Mouse (Mus musculus): ENCODE measurements around the gene Pebp1.
"Not testable (repeated sequence)": the region's sequence is repeated elsewhere in the genome, so short reads cannot be mapped to it uniquely, and the experiment has no call there.

Gene Pebp1

GRCm38 (mm10) chr5:117286831-117287822 lies at the start of gene Pebp1:
Gene Pebp1 (minus strand): TSS chr5:117287625.
- DNase-seq (ENCODE audit: low read depth), result peak; percentile 96

- no peak for DNase-seq (ENCODE audit: low read depth)
Measured at GRCm38 (mm10) chr5:117330457-117330856, 43.0 kb upstream of the Pebp1 start.

DNA sequence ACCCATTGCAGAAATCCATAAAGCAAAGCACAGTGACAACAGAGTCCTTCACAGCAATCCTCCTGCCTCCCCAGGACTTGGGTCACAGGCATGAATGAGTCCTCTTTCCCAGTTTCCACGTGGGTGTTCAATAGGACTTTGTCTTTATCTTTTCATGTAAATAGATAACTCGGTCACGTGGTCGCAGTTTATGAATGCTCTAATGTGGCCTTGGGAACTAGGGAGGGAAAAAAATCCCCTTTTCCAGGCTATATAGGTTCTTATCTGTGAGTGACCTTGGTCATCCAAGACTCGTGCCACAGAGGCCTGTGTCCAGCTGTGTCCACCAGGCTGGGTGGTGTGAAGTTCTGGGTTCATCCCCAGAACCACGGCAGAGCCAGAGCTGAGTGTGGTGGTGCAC lies 39.0 kb upstream of the Pebp1 start:
- no peak for DNase-seq (ENCODE audit: low read depth)

- DNase-seq (ENCODE audit: low read depth), result no peak
Measured at GRCm38 (mm10) chr5:117323751-117324150, 36.3 kb upstream of the Pebp1 start.

- DNase-seq (ENCODE audit: low read depth), result peak; percentile 57
Measured at GRCm38 (mm10) chr5:117318741-117319629, 31.6 kb upstream of the Pebp1 start, which contains the start of gene Vsig10. Gene Vsig10 (plus strand): TSS chr5:117319083.

- DNase-seq (ENCODE audit: low read depth), result no peak
Measured at GRCm38 (mm10) chr5:117314587-117315428, 27.4 kb upstream of the Pebp1 start.

DNA sequence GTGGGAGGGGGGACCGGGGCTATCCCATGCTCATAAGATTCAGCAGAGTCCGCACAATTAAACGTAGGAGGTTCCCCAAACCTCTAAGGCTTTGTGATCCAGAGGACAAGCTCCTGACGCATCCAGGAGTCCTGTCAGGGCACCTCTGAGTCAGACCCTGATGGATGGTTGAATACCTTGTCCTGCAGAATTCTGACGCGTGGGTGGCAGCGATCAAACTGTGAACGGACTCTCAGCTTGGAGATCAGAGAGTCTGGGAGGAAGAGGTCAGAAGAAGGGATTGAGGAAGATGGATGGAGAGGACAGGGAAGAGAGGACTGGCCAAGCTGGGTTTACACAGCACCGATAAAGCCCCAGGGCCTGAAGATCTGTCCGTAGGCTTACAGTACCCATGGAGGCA lies 26.5 kb upstream of the Pebp1 start:
- no peak for DNase-seq (ENCODE audit: low read depth)

DNA sequence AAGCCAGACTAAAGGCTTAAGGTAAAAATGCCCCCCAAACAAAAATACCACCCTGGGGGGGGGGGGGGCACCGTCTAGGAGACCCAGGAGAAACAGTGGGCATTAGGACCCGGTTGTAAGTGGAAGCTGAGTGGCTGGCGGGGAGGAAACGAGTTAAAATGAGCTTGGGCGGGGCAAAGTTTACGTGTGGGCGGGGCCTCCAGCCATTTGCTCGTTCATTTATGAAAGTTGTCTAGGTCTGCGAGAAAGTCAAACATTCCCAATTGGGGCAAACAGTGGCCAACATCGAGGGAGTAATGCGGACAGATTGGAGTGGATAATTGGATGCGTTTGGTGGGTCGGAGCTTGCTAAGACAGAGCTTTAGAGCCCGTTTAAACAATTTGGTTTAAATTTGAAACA lies 26.0 kb upstream of the Pebp1 start:
- peak; percentile 57 for DNase-seq (ENCODE audit: low read depth)

GRCm38 (mm10) chr5:117307699-117308098 lies 20.3 kb upstream of the Pebp1 start:
- DNase-seq (ENCODE audit: low read depth), result peak; percentile 79

DNA sequence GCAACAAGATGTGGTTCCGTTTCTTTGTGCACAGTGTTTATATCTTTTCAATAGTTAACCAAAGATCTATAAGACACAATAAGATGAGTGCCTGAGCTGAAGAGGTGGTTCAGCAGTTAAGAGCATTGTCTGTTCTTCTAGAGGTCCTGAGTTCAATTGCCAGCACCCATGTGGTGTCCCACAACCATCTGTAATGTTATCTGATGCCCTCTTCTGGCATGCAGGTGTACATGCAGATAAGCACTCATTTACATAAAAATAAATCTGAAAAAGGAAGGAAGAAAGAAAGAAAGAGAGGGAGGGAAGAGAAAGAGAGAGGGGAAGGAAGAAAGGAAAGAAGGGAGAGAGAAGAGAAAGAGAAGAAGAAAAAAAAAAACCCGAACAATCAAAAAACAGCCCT lies 19.4 kb upstream of the Pebp1 start:
- DNase-seq (ENCODE audit: low read depth), result no peak

- no peak for DNase-seq (ENCODE audit: low read depth)
Measured at GRCm38 (mm10) chr5:117305754-117306153, 18.3 kb upstream of the Pebp1 start.

DNA sequence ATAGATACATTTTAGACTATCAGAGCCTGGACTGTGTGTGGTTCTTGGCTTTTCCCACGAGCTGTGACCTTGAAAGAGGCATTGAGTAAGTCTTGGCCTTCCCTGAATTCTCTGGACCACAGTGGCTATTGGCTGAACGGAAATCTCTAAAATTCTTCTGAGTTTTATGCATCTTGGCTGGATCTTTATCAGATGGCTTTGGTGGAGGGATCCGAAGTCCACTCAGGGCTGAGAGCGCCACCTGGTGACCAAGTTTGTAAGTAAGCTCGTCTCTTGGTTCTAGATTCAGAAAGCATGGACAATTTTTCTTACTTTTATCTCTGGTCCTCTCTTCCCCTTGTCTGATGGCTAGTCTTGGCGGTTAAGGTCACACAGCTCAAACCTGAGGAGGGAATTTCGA lies 17.5 kb upstream of the Pebp1 start:
- peak; percentile 82 for DNase-seq (ENCODE audit: low read depth)

GRCm38 (mm10) chr5:117303691-117304579 lies 16.5 kb upstream of the Pebp1 start:
- no peak for DNase-seq (ENCODE audit: low read depth)

DNA sequence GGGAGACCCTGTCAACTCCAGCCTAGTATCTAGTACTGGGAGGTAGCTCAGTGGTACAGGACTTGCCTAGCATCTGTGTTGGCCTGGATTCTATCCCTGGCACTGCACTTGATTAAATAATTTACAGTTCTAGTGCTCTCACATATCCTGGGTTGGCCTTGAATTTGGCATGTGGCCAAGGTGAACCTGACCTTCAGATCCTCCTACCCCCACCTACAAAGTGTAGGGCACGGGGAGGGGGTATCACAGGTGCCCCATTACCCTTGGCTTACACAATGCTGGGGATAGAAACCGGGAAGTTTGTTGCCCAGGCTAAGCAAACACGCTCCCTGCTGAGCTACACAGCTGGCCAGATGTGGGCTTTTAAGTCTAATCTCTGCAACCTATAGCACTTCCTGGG lies 15.5 kb upstream of the Pebp1 start:
- no peak for DNase-seq (ENCODE audit: low read depth)

DNA sequence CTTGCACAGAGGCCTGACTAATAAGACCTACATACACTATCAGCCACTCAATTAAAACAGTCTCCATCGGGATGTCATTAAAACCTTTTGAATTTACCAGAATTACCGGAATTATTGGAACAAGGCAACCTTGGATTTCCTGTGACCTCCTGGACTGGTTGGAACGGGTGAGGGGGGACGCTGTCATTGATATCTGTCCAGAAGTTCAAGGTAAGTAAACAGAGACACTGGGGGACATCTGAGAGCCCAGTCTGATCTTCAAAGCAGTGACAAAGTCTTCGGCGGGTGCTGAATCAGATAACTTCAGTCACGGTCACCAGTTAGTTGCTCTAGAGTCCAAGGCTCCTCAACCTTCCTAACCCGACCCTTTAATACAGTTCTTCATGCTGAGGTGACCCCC lies 7.6 kb upstream of the Pebp1 start:
- no peak for DNase-seq (ENCODE audit: low read depth)

GRCm38 (mm10) chr5:117293776-117294175 lies 6.4 kb upstream of the Pebp1 start:
- not testable (repeated sequence) for DNase-seq (ENCODE audit: low read depth)

DNA sequence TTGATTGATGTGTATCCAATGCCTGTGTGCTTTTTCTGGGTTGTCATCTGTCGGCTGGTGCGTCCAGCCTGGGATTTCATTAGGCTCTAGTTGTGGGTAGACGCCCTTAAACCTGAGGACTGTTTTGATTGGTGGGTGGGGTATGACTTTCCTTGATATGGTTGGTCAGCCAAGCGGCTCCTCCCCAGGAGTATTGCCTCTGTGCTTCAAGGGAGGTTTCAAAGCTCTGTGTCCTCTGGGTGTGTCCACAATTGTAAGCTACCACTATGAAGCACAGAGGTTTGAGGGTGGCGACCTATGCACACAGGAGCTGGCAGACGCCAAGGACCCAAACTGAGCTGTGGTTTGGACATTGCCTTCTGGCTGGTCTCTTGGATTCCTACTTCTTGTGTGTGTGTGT lies 5.1 kb upstream of the Pebp1 start:
- DNase-seq (ENCODE audit: low read depth), result no peak

- DNase-seq (ENCODE audit: low read depth), result no peak
Measured at GRCm38 (mm10) chr5:117291312-117291711, 3.9 kb upstream of the Pebp1 start.

GRCm38 (mm10) chr5:117290081-117290480 lies 2.7 kb upstream of the Pebp1 start:
- peak; percentile 32 for DNase-seq (ENCODE audit: low read depth)

- no peak for DNase-seq (ENCODE audit: low read depth)
Measured at GRCm38 (mm10) chr5:117289646-117290045, 2.2 kb upstream of the Pebp1 start.

DNA sequence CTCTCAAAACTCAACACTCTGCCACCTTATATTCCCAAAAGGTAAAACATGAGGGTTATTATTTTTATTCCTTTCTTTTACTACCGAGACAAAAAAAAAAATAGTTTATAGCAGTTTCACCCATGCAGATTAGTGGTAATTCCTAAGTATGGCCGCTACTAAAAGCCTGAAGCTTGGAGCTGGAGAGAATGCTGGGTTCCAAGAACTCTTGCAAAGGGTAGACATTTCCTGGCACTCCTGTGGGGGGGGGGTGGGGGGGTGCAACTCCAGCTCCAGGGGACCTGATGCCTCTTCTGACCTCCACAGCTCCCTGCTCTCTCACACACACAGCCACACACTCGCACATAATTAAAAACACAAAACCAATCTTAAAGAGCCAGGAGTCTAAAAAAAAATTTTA lies 1.1 kb downstream of the Pebp1 start:
- no peak for DNase-seq (ENCODE audit: low read depth)
